Mouse (Mus musculus): ENCODE data around the gene Vegfa. TPM values are rescaled to one million over a fixed set of nuclear protein-coding genes. Genes with fewer than 3 reads are reported as not detected.

Gene Vegfa
- 205 TPM for polyA plus RNA-seq (2014; fragmentation: Illumina TruSeq; extraction: RNeasy Lipid Tissue Mini Kit (QIAGEN cat#74804); ENCODE audit: low read depth, low replicate concordance)

DNA sequence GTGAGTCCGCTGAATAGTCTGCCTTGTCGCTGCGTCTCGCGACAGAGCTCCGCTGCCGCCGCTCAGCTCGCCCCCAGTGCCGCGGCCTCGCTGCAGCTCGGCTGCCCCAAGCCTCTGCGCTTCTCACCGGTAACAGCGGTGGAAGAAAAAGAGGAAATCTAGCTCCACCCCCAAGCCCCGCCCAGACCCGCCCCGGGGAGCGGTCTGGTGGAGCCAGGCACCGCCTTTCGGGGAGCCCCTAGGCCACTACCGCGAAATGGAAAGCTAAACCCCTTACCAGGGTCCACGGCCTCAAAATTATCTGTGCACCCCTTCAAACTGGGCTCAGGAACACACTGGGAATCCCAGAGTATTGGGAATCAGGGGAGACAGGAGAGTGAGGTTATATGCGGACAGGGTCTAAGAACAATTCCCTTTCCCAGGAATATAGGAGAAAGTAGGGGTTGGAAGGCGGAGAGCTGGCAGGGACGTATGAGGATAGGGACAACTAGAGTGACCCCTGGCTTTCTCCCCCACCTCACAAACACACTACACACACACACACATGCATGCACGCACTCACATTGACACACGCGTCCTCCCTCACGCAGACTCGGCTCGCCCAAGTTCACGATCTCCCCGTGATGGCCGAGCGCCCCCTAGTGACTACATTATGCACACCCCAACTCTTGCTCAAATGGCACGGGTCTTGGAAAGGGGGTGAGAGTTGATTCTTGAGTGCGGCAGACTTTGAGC, at the start of gene Vegfa:
TSS of gene Vegfa (minus strand) at position 113 of the 735 bp plus-strand sequence.

Other genes starting within 250 kb of the Vegfa start
- 58.4 TPM for gene Mrps18a, start 78.6 kb upstream of the Vegfa start, polyA plus RNA-seq (2014; fragmentation: Illumina TruSeq; extraction: RNeasy Lipid Tissue Mini Kit (QIAGEN cat#74804); ENCODE audit: low read depth, low replicate concordance)
- gene Rsph9, start 111.8 kb upstream of the Vegfa start, polyA plus RNA-seq (2014; fragmentation: Illumina TruSeq; extraction: RNeasy Lipid Tissue Mini Kit (QIAGEN cat#74804); ENCODE audit: low read depth, low replicate concordance): 9.6 TPM
- 16.1 TPM for gene Mad2l1bp, start 121.2 kb upstream of the Vegfa start, polyA plus RNA-seq (2014; fragmentation: Illumina TruSeq; extraction: RNeasy Lipid Tissue Mini Kit (QIAGEN cat#74804); ENCODE audit: low read depth, low replicate concordance)
- gene Gtpbp2, start 128.7 kb upstream of the Vegfa start, polyA plus RNA-seq (2014; fragmentation: Illumina TruSeq; extraction: RNeasy Lipid Tissue Mini Kit (QIAGEN cat#74804); ENCODE audit: low read depth, low replicate concordance): 84.3 TPM
- gene Polh, start 170.3 kb upstream of the Vegfa start, polyA plus RNA-seq (2014; fragmentation: Illumina TruSeq; extraction: RNeasy Lipid Tissue Mini Kit (QIAGEN cat#74804); ENCODE audit: low read depth, low replicate concordance): 7.0 TPM
- 38.0 TPM for gene Xpo5, start 170.4 kb upstream of the Vegfa start, polyA plus RNA-seq (2014; fragmentation: Illumina TruSeq; extraction: RNeasy Lipid Tissue Mini Kit (QIAGEN cat#74804); ENCODE audit: low read depth, low replicate concordance)
- gene Polr1c, start 215.7 kb upstream of the Vegfa start, polyA plus RNA-seq (2014; fragmentation: Illumina TruSeq; extraction: RNeasy Lipid Tissue Mini Kit (QIAGEN cat#74804); ENCODE audit: low read depth, low replicate concordance): 43.5 TPM
- 74.0 TPM for gene Yipf3, start 215.7 kb upstream of the Vegfa start, polyA plus RNA-seq (2014; fragmentation: Illumina TruSeq; extraction: RNeasy Lipid Tissue Mini Kit (QIAGEN cat#74804); ENCODE audit: low read depth, low replicate concordance)
- gene Lrrc73, start 221.2 kb upstream of the Vegfa start, polyA plus RNA-seq (2014; fragmentation: Illumina TruSeq; extraction: RNeasy Lipid Tissue Mini Kit (QIAGEN cat#74804); ENCODE audit: low read depth, low replicate concordance): 2.0 TPM